Mouse (Mus musculus): Measurements from ENCODE around the gene Zbtb48. TPM values are rescaled to one million over a fixed set of nuclear protein-coding genes. Genes with fewer than 3 reads are reported as not detected.

The Zbtb48 gene
- polyA plus RNA-seq, 1 experiment from 2014 or later, result 14.4 TPM

- TF ChIP-seq CTCF (IDR thresholded peaks at IDR 0.05; ENCODE audit: low read depth), result no peak
- 89% methylated on average over 11 of the region's 11 CpGs for WGBS
- no peak for DNase-seq (ENCODE audit: low spot score)
Measured at GRCm38 (mm10) chr4:152024525-152024924, 2.9 kb downstream of the Zbtb48 start.

GRCm38 (mm10) chr4:152022506-152022905, 5.0 kb downstream of the Zbtb48 start:
- no peak overlapping the region for H3K4me3 ChIP-seq (replicated peaks; ENCODE audit: low read depth, low read length)
- WGBS, result 79% methylated on average over 8 of the region's 8 CpGs
- H3K4me1 ChIP-seq (replicated peaks; ENCODE audit: insufficient read depth, low read length), result peaks cover 16% of the 10 kb centered on the region
- no peak overlapping the region for H3K4me2 ChIP-seq (ENCODE audit: low read length)
- DNase-seq (ENCODE audit: low spot score) (no peak), ATAC-seq (replicated peaks; ENCODE audit: low FRiP score, low read depth) (no peak)
- no peak overlapping the region for H3K27ac ChIP-seq
- no peak overlapping the region for H3K9ac ChIP-seq (ENCODE audit: low read depth, low read length)
- H3K9me3 ChIP-seq (replicated peaks; ENCODE audit: low read length), result no peaks in the 10 kb centered on the region
- H3K27me3 ChIP-seq (ENCODE audit: insufficient read depth, low read length), result no peaks in the 10 kb centered on the region
- H3K36me3 ChIP-seq (ENCODE audit: insufficient read depth, low read length), result peaks cover 33% of the 10 kb centered on the region
- no peak for TF ChIP-seq CTCF (IDR thresholded peaks at IDR 0.05; ENCODE audit: low read depth)

More at GRCm38 (mm10) chr4:152024525-152024924, 2.9 kb downstream of the Zbtb48 start:
- no peaks in the 10 kb centered on the region for H3K9me3 ChIP-seq (replicated peaks; ENCODE audit: low read length)
- no peak overlapping the region for H3K4me2 ChIP-seq (ENCODE audit: low read length)
- H3K36me3 ChIP-seq (ENCODE audit: insufficient read depth, low read length), result peaks cover 29% of the 10 kb centered on the region
- no peak overlapping the region for H3K27ac ChIP-seq
- peaks cover 22% of the 10 kb centered on the region for H3K4me1 ChIP-seq (replicated peaks; ENCODE audit: insufficient read depth, low read length)
- no peak overlapping the region for H3K9ac ChIP-seq (ENCODE audit: low read depth, low read length)
- no peak overlapping the region for H3K4me3 ChIP-seq (replicated peaks; ENCODE audit: low read depth, low read length)
- no peaks in the 10 kb centered on the region for H3K27me3 ChIP-seq (ENCODE audit: insufficient read depth, low read length)
- no peak for ATAC-seq (replicated peaks; ENCODE audit: low FRiP score, low read depth)

GRCm38 (mm10) chr4:152021568-152022097, 5.8 kb downstream of the Zbtb48 start:
- Histone ChIP-seq H3K9ac (ENCODE audit: low read depth, low read length) (no peak overlapping the region), H3K27me3 (ENCODE audit: insufficient read depth, low read length) (no peaks in the 10 kb centered on the region), H3K27ac (no peak overlapping the region), H3K4me1 (replicated peaks; ENCODE audit: insufficient read depth, low read length) (peaks cover 14% of the 10 kb centered on the region), H3K4me3 (replicated peaks; ENCODE audit: low read depth, low read length) (no peak overlapping the region), H3K36me3 (ENCODE audit: insufficient read depth, low read length) (peaks cover 33% of the 10 kb centered on the region), H3K9me3 (replicated peaks; ENCODE audit: low read length) (no peaks in the 10 kb centered on the region), H3K4me2 (ENCODE audit: low read length) (no peak overlapping the region)
- DNase-seq (ENCODE audit: low spot score) (no peak), ATAC-seq (replicated peaks; ENCODE audit: low FRiP score, low read depth) (no peak)
- TF ChIP-seq CTCF (IDR thresholded peaks at IDR 0.05; ENCODE audit: low read depth), result no peak
- 78% methylated on average over 12 of the region's 12 CpGs for WGBS

GRCm38 (mm10) chr4:152020024-152020423, 7.4 kb downstream of the Zbtb48 start:
- 95% methylated on average over 21 of the region's 21 CpGs for WGBS

GRCm38 (mm10) chr4:152019073-152019472, 8.4 kb downstream of the Zbtb48 start:
- ATAC-seq (replicated peaks; ENCODE audit: low FRiP score, low read depth) (no peak), DNase-seq (ENCODE audit: low spot score) (no peak)
- Histone ChIP-seq H3K4me3 (replicated peaks; ENCODE audit: low read depth, low read length) (no peak overlapping the region), H3K9ac (ENCODE audit: low read depth, low read length) (no peak overlapping the region), H3K36me3 (ENCODE audit: insufficient read depth, low read length) (peaks cover 48% of the 10 kb centered on the region), H3K27me3 (ENCODE audit: insufficient read depth, low read length) (no peaks in the 10 kb centered on the region), H3K4me2 (ENCODE audit: low read length) (no peak overlapping the region), H3K4me1 (replicated peaks; ENCODE audit: insufficient read depth, low read length) (no peaks in the 10 kb centered on the region), H3K27ac (no peak overlapping the region), H3K9me3 (replicated peaks; ENCODE audit: low read length) (no peaks in the 10 kb centered on the region)
- WGBS, result 85% methylated on average over 6 of the region's 6 CpGs
- TF ChIP-seq CTCF (IDR thresholded peaks at IDR 0.05; ENCODE audit: low read depth), result no peak

More at GRCm38 (mm10) chr4:152020024-152020423, 7.4 kb downstream of the Zbtb48 start:
- no peak for TF ChIP-seq CTCF (IDR thresholded peaks at IDR 0.05; ENCODE audit: low read depth)
- Histone ChIP-seq H3K27ac (no peak overlapping the region), H3K4me2 (ENCODE audit: low read length) (no peak overlapping the region), H3K4me1 (replicated peaks; ENCODE audit: insufficient read depth, low read length) (no peaks in the 10 kb centered on the region), H3K27me3 (ENCODE audit: insufficient read depth, low read length) (no peaks in the 10 kb centered on the region), H3K4me3 (replicated peaks; ENCODE audit: low read depth, low read length) (no peak overlapping the region), H3K36me3 (ENCODE audit: insufficient read depth, low read length) (peaks cover 39% of the 10 kb centered on the region), H3K9me3 (replicated peaks; ENCODE audit: low read length) (no peaks in the 10 kb centered on the region), H3K9ac (ENCODE audit: low read depth, low read length) (no peak overlapping the region)
- no peak for DNase-seq (ENCODE audit: low spot score)
- ATAC-seq (replicated peaks; ENCODE audit: low FRiP score, low read depth), result no peak

GRCm38 (mm10) chr4:152013036-152013813, 14.2 kb downstream of the Zbtb48 start:
- H3K4me1 ChIP-seq (replicated peaks; ENCODE audit: insufficient read depth, low read length), result peaks cover 16% of the 10 kb centered on the region
- no peak overlapping the region for H3K4me2 ChIP-seq (ENCODE audit: low read length)
- no peak overlapping the region for H3K9ac ChIP-seq (ENCODE audit: low read depth, low read length)
- peaks cover 31% of the 10 kb centered on the region for H3K36me3 ChIP-seq (ENCODE audit: insufficient read depth, low read length)
- ATAC-seq (replicated peaks; ENCODE audit: low FRiP score, low read depth), result no peak
- no peak overlapping the region for H3K27ac ChIP-seq
- 73% methylated on average over 12 of the region's 12 CpGs for WGBS
- TF ChIP-seq CTCF (IDR thresholded peaks at IDR 0.05; ENCODE audit: low read depth), result no peak
- H3K4me3 ChIP-seq (replicated peaks; ENCODE audit: low read depth, low read length), result no peak overlapping the region
- no peak for DNase-seq (ENCODE audit: low spot score)
- no peaks in the 10 kb centered on the region for H3K27me3 ChIP-seq (ENCODE audit: insufficient read depth, low read length)
- no peaks in the 10 kb centered on the region for H3K9me3 ChIP-seq (replicated peaks; ENCODE audit: low read length)

Measured in kidney, postnatal 0 days (tissue).